Mouse (Mus musculus) lung, adult 2 months (tissue): ENCODE data around the gene Zfp992.
"Not testable (repeated sequence)": the region's sequence is repeated elsewhere in the genome, so short reads cannot be mapped to it uniquely, and the experiment has no call there.

ENCODE experiments used
- CTCF ChIP-seq: fragments of 200-500 bp; IDR thresholded peaks from 2 replicates; pipeline ENCODE4 v1.5.1; 2011; ENCODE audit warnings: mild to moderate bottlenecking, low read length, control low read depth; ENCODE audit not compliant: insufficient read depth
- POLR2A ChIP-seq: fragments of 200-500 bp; IDR thresholded peaks from 2 replicates; pipeline ENCODE4 v1.6.1; 2011; ENCODE audit warnings: low read depth, mild to moderate bottlenecking, control low read depth, low read length, borderline replicate concordance; ENCODE audit errors: extremely low read depth

DNA sequence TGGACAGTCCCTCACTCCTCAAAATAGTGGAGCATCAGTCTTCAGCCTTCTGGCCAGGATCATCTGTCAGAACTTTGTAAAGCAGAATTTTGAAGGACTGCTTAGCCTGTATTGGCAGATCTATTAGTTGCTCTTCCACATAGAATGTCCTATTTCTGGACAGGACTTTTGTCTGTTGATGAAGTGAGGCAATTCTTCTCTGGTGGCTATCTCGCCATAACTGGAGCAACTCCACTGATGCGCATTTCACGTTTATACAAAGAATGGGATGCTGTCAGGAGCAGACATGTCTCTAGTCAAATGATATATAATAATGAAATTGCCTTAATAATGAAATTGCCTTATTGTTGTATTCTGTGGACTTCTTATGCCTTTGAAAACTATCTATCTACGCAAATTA lies 40.4 kb downstream of the Zfp992 start:
- not testable (repeated sequence) for TF ChIP-seq CTCF, POLR2A
